Mouse (Mus musculus): ENCODE data around the gene Slc27a3.

DNA sequence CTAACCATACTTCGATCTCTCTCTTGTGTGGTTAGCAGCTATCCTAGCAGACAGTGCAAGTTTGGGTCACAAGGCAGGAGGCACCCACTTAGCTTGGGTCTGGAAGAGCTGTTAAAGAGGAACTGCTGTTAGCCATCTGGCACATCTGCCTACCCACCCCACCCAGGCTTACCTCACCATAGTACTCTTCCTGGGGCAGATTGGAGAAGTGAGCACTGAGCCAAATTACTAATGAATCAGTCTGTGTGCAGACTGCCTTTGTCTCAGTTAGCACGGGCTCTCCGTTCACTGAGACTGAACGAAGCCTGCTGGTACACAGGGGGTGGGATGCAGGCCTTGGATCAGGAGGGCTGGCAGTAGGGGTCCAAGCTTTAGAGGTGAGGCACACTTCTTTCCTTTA lies 6.0 kb downstream of the Slc27a3 start:
- TF ChIP-seq CTCF (IDR thresholded peaks at IDR 0.05; ENCODE audit: borderline replicate concordance, insufficient read depth, low read length): no peak
- no peak for TF ChIP-seq POLR2A (IDR thresholded peaks at IDR 0.05; ENCODE audit: low read depth, low read length)

Data from embryonic fibroblast, embryonic 13.5 days (primary cell).